In genomic region chr17:73487792-73488191, GRCm38 (mm10) we compare ENCODE assay signal across 8 mouse cellular contexts.
A peak's percentile ranks its signal among the peaks of the same experiment; 100 is the strongest.
DNase-seq lines count a peak whose midpoint lies in the region; ATAC-seq and TF ChIP-seq lines count a peak whose summit lies in the region.

No protein-coding gene starts in this region.

- H3K4me3 ChIP-seq in lung, embryonic 14.5 days (ENCODE audit: low read depth, low read length), result no peak overlapping the region

- no peak overlapping the region for H3K4me2 ChIP-seq in lung, embryonic 14.5 days

- H3K27me3 ChIP-seq in lung, embryonic 14.5 days (ENCODE audit: insufficient read depth, low read length), result no peaks in the 10 kb centered on the region

- H3K9me3 ChIP-seq in lung, embryonic 14.5 days (ENCODE audit: low read depth, low read length), result no peaks in the 10 kb centered on the region

- DNase-seq in lung, embryonic 14.5 days, result peak; percentile 88
- no peak for DNase-seq in lung, adult 18-20 months
- DNase-seq in adrenal gland, postnatal 10 days, result peak; percentile 69
- peak; percentile 73 for DNase-seq in forelimb bud, embryonic 11.5 days (ENCODE audit: low read depth, low spot score)
- DNase-seq in mesoderm, embryonic 11.5 days (ENCODE audit: low read depth, low spot score), result peak; percentile 77
- peak; percentile 21 for DNase-seq in yolk sac, embryonic 10.5 days (ENCODE audit: low spot score)
- DNase-seq in cerebellum, adult 9-10 months, result no peak
- DNase-seq in frontal cortex, postnatal 14 days (ENCODE audit: low spot score in 2 of 2), result no peak

- 25% methylated on average over 13 of the region's 13 CpGs for WGBS in lung, embryonic 14.5 days

- no peak for TF ChIP-seq CTCF in lung, embryonic 14.5 days (IDR thresholded peaks at IDR 0.05; ENCODE audit: low read depth)

- no peaks in the 10 kb centered on the region for H3K4me1 ChIP-seq in lung, embryonic 14.5 days (ENCODE audit: insufficient read depth)

- ATAC-seq in lung, embryonic 14.5 days (ENCODE audit: insufficient read depth), result peak; percentile 63; the same call in 1 of the 2 replicates

- no peak overlapping the region for H3K9ac ChIP-seq in lung, embryonic 14.5 days

- no peaks in the 10 kb centered on the region for H3K36me3 ChIP-seq in lung, embryonic 14.5 days (ENCODE audit: insufficient read depth)

- H3K27ac ChIP-seq in lung, embryonic 14.5 days (ENCODE audit: low read depth), result no peak overlapping the region

Comparison
In these comparisons a context has a peak if more than half of its experiments do, and no peak if none do; other contexts are left out.
1. DNase-seq: peak in lung, embryonic 14.5 days (single experiment), adrenal gland, postnatal 10 days (single experiment), forelimb bud, embryonic 11.5 days (single experiment), mesoderm, embryonic 11.5 days (single experiment) and yolk sac, embryonic 10.5 days (single experiment); none in lung, adult 18-20 months (0 of 2), cerebellum, adult 9-10 months (single experiment) and frontal cortex, postnatal 14 days (0 of 2).